In the genomic region with DNA sequence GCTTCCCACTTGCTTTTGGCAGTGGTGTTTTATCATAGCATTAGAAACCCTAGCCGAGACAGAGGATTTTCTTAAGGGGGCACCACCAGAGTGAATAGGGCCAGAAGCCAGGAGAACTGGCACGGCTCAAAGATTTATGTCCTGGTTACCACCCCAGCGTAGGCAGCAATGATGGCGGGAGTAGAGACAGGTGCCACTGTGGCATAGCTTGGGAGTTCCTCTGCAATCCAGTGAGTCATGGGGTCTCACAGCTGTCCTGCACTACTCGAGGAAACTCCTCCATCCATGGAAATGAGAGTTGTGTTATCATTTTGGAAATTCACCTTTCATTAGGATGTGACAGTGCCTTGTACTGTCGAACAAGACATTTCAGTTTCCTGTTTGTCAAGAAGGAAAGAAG, we compare ENCODE assay signal across 25 mouse cellular contexts.
"Had no signal": no experiment of that assay in that cellular context is flagged by ENCODE, and none has a peak within 500 bp of the region (broad histone marks: within the 10 kb centered on the region; RNA-seq: fewer than 3 reads in every experiment).

No protein-coding gene starts in this region.

- H3K9me3 ChIP-seq: embryonic facial prominence, embryonic 10.5 days; embryonic facial prominence, embryonic 12.5 days; embryonic facial prominence, embryonic 13.5 days; embryonic facial prominence, embryonic 15.5 days; forebrain, embryonic 10.5 days; forebrain, embryonic 12.5 days; forebrain, embryonic 13.5 days; forebrain, embryonic 15.5 days had no signal

- DNase-seq: cerebellum, adult 8-10 months; cerebellum, adult 9-10 months; cerebellum, adult 9-11 months; cerebellum, postnatal 10 days; cerebellum, postnatal 14 days; cerebellum, postnatal 25 days; cerebellum, postnatal 36 days; embryo, embryonic 11 days; forebrain, postnatal 0 days; gastrocnemius, adult 2 months; gastrocnemius, postnatal 10 days; gastrocnemius, postnatal 14 days; gastrocnemius, postnatal 36 days; heart, adult 11 months; heart, adult 18-20 months; heart, adult 2 months had no signal

- H3K27ac ChIP-seq: embryonic facial prominence, embryonic 10.5 days; embryonic facial prominence, embryonic 12.5 days; embryonic facial prominence, embryonic 13.5 days; embryonic facial prominence, embryonic 15.5 days; forebrain, embryonic 10.5 days; forebrain, embryonic 12.5 days; forebrain, embryonic 13.5 days; forebrain, embryonic 15.5 days; gastrocnemius, adult 2 months; heart, adult 2 months had no signal

- H3K4me3 ChIP-seq: embryonic facial prominence, embryonic 10.5 days; embryonic facial prominence, embryonic 12.5 days; embryonic facial prominence, embryonic 13.5 days; embryonic facial prominence, embryonic 15.5 days; erythroblast, embryonic 14.5 days; forebrain, embryonic 10.5 days; forebrain, embryonic 12.5 days; forebrain, embryonic 13.5 days; forebrain, embryonic 15.5 days; gastrocnemius, adult 2 months; heart, adult 2 months had no signal

- H3K27me3 ChIP-seq: embryonic facial prominence, embryonic 12.5 days; embryonic facial prominence, embryonic 13.5 days; embryonic facial prominence, embryonic 15.5 days; forebrain, embryonic 12.5 days; forebrain, embryonic 13.5 days; forebrain, embryonic 15.5 days had no signal

- H3K4me1 ChIP-seq: embryonic facial prominence, embryonic 12.5 days; embryonic facial prominence, embryonic 15.5 days had no signal

- H3K36me3 ChIP-seq: embryonic facial prominence, embryonic 10.5 days; embryonic facial prominence, embryonic 12.5 days; embryonic facial prominence, embryonic 13.5 days; embryonic facial prominence, embryonic 15.5 days; forebrain, embryonic 10.5 days; forebrain, embryonic 12.5 days; forebrain, embryonic 15.5 days had no signal

- H3K4me2 ChIP-seq: embryonic facial prominence, embryonic 12.5 days; embryonic facial prominence, embryonic 13.5 days; embryonic facial prominence, embryonic 15.5 days; forebrain, embryonic 12.5 days; forebrain, embryonic 13.5 days; forebrain, embryonic 15.5 days had no signal
